Mouse (Mus musculus): ENCODE measurements at regions not wholly inside any gene's neighbourhood (a gene's known extent, or its start where the extent isn't known, plus 50 kb on each side); places are given as distances from the start of the nearest gene placed in this dataset.

DNA sequence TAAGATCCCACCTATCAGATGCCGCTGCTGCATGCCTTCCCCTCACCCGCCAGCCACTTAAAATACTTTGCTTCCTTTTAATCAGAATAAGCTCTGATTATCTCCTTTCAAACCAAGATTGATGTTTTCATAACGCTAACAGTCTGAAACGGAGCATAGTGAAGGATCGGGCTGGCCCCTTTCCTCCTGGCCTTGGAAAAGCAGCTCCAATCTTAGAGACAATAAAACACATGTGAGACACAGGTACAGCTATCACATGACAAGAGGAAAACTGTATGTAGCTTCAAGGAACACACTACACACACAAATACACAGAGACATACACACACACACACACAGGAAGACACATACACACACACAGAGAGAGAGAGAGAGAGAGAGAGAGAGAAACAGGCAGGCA lies 165.3 kb upstream of the Rnf32 start:
- intact Hi-C loops (cut with DNase I), result loop anchor here (10.0 kb wide), 2 partner anchors 244 to 304 kb away; no protein-coding TSS in a partner anchor
- no peak for TF ChIP-seq CTCF (IDR thresholded peaks at IDR 0.05)
- Histone ChIP-seq H3K4me3 (no peak overlapping the region), H3K27ac (no peak overlapping the region)
- no peak for DNase-seq (ENCODE audit: extremely low spot score in 1 of 2, low spot score in 2 of 2)

GRCm38 (mm10) chr5:29029957-29030356 lies 165.8 kb upstream of the Rnf32 start:
- no peak overlapping the region for H3K27ac ChIP-seq
- H3K4me3 ChIP-seq, result no peak overlapping the region
- no peak for DNase-seq (ENCODE audit: extremely low spot score in 1 of 2, low spot score in 2 of 2)
- no peak for TF ChIP-seq CTCF (IDR thresholded peaks at IDR 0.05)
- intact Hi-C loops (cut with DNase I), result loop anchor here (10.0 kb wide), 2 partner anchors 245 to 305 kb away; no protein-coding TSS in a partner anchor

DNA sequence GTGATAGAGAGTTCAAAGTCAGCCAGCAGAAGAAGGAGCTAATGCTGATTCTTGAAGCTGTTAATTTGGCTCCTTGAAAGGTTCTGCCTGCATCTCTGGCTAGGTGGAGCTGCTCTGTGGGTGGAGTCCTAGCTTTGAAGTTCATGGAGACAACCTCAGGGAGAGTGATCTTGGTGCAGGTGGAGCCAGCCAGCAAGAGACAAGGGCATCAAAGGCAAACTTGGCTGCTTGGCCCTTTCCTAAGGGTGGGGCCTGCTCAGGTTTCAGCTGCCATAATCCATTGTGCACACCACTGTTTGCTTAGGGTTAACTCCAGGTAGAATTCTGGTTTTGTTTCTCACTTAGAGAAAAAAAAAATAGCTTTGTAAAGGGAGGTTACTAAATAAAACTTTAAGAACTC lies 170.7 kb upstream of the Rnf32 start:
- H3K27ac ChIP-seq, result no peak overlapping the region
- intact Hi-C loops (cut with DNase I), result no loop called here
- H3K4me3 ChIP-seq, result no peak overlapping the region
- DNase-seq (ENCODE audit: extremely low spot score in 1 of 2, low spot score in 2 of 2), result no peak
- TF ChIP-seq CTCF (IDR thresholded peaks at IDR 0.05), result no peak

DNA sequence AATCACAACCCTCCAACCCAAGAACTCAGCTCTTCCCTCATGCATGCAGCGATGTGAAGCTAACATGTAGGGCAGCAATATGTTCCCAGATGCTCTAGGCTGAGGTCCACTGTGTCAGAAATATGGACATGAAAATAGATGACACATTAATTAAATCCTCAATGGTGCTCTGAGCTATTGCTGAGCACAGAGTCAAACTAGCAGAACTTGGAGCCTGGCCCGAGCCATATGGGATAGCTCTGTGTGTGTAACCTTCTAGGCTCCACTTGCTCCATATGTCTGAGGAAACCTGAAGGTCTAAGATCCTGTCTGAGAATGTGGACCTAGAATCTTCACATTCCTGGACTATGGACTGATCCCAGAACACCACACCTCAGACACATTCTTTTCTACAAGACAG lies 203.0 kb upstream of the Rnf32 start:
- intact Hi-C loops (cut with DNase I), result no loop called here
- no peak for TF ChIP-seq CTCF (IDR thresholded peaks at IDR 0.05)
- Histone ChIP-seq H3K27ac (no peak overlapping the region), H3K4me3 (no peak overlapping the region)
- DNase-seq (ENCODE audit: extremely low spot score in 1 of 2, low spot score in 2 of 2), result no peak

DNA sequence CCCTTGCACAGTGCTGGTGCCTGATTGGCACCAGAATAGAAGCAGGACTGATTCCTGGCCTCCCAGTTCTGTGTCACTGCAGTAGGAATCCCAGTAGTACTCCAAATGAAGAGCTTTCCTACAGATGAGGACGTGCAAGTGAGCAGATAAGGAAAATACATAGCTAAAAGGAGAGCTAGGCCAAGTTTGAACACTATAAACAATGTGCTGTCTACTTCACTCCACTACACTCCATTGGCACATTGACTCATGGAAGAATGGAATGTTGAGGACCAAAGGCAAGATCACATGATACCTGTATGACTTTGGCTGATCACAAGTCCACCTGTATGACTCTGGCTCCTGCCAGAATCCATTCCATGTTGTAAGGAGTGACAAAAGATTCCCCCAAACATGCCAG lies 215.9 kb upstream of the Rnf32 start:
- Histone ChIP-seq H3K4me3 (no peak overlapping the region), H3K27ac (no peak overlapping the region)
- intact Hi-C loops (cut with DNase I), result no loop called here
- no peak for TF ChIP-seq CTCF (IDR thresholded peaks at IDR 0.05)
- no peak for DNase-seq (ENCODE audit: extremely low spot score in 1 of 2, low spot score in 2 of 2)

GRCm38 (mm10) chr5:28970404-28970803 lies 225.4 kb upstream of the Rnf32 start:
- Histone ChIP-seq H3K4me3 (no peak overlapping the region), H3K27ac (no peak overlapping the region)
- no peak for DNase-seq (ENCODE audit: extremely low spot score in 1 of 2, low spot score in 2 of 2)
- intact Hi-C loops (cut with DNase I), result no loop called here
- no peak for TF ChIP-seq CTCF (IDR thresholded peaks at IDR 0.05)

GRCm38 (mm10) chr5:28955036-28955435 lies 240.8 kb upstream of the Rnf32 start:
- H3K4me3 ChIP-seq, result no peak overlapping the region
- no peak for TF ChIP-seq CTCF (IDR thresholded peaks at IDR 0.05)
- H3K27ac ChIP-seq, result no peak overlapping the region
- no peak for DNase-seq (ENCODE audit: extremely low spot score in 1 of 2, low spot score in 2 of 2)
- intact Hi-C loops (cut with DNase I), result no loop called here

- DNase-seq (ENCODE audit: extremely low spot score in 1 of 2, low spot score in 2 of 2), result no peak
- no peak for TF ChIP-seq CTCF (IDR thresholded peaks at IDR 0.05)
- Histone ChIP-seq H3K27ac (no peak overlapping the region), H3K4me3 (no peak overlapping the region)
- intact Hi-C loops (cut with DNase I), result no loop called here
Measured at GRCm38 (mm10) chr5:28947465-28947864, 248.3 kb upstream of the Rnf32 start.

GRCm38 (mm10) chr5:28943571-28944316 lies 252.0 kb upstream of the Rnf32 start:
- Histone ChIP-seq H3K27ac (no peak overlapping the region), H3K4me3 (no peak overlapping the region)
- intact Hi-C loops (cut with DNase I), result no loop called here
- no peak for TF ChIP-seq CTCF (IDR thresholded peaks at IDR 0.05)
- no peak for DNase-seq (ENCODE audit: extremely low spot score in 1 of 2, low spot score in 2 of 2)

- no peak for DNase-seq (ENCODE audit: extremely low spot score in 1 of 2, low spot score in 2 of 2)
- Histone ChIP-seq H3K4me3 (no peak overlapping the region), H3K27ac (no peak overlapping the region)
- intact Hi-C loops (cut with DNase I), result no loop called here
- TF ChIP-seq CTCF (IDR thresholded peaks at IDR 0.05), result no peak
Measured at GRCm38 (mm10) chr5:28940972-28941371, 254.8 kb upstream of the Rnf32 start.

DNA sequence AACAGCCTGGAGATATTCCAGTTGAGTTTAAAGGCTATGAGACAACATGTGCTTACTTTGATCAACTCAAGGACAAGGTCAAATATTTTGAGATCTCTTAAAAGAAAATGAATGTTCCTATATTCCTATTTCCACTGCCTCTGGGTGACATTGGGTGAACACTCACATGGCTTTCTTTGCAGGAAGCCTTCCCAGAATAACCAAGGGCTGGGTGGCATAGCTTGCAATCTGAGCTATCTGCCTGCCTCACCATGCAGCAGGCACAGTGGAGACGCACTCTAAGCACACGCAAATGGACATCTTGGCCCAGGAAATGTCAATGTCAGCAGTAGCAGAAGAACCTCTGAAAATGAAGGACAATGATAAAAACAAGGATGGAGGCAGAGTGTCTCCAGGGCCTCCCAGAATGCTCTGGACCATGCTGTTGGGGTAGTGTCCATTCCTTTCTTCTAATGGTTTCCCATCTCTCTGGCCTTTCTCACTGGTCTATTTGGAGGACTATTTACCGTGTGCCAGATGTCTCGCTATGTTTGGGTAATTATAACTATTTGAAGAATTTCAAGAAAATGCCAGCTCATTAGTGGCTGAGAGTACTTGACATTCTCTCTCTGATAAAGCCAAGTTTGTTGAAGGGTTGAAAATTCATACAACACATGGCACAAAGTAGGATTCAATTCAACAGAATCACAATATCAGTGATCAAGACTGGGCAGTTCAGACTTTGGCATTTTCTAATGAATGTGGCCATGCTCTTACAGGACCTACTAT lies 276.3 kb upstream of the Rnf32 start:
- Histone ChIP-seq H3K4me3 (no peak overlapping the region), H3K27ac (no peak overlapping the region)
- intact Hi-C loops (cut with DNase I), result no loop called here
- TF ChIP-seq CTCF (IDR thresholded peaks at IDR 0.05), result no peak
- DNase-seq (ENCODE audit: extremely low spot score in 1 of 2, low spot score in 2 of 2), result no peak

DNA sequence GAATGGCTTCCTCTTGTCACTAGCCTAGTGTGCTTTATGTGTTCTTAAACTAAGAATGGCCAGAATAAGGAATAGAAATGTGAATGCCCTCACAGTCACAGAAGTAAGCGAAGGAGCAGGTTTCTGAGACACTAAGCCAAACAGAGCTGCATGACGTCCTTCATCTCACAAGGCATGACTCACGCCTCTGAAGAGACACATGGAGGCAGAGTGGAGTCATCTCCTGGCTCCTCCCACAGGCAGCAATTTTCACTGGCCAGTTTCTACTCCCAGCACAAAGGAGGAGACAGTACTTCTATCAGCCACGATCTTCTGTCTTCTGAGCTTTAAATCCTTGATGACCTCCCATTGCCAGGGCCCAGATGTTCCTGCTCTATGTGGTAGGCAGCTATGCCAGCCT lies 291.3 kb upstream of the Rnf32 start:
- DNase-seq (ENCODE audit: extremely low spot score in 1 of 2, low spot score in 2 of 2), result no peak

More for the DNA sequence above, 291.3 kb upstream of the Rnf32 start:
- no peak for TF ChIP-seq CTCF (IDR thresholded peaks at IDR 0.05)
- intact Hi-C loops (cut with DNase I), result no loop called here
- no peak overlapping the region for H3K4me3 ChIP-seq
- H3K27ac ChIP-seq, result no peak overlapping the region

All from left cerebral cortex, adult 2 months (tissue).